In genomic region chr3:95658868-95659712, GRCm38 (mm10) we compare ENCODE assay signal across 8 mouse cellular contexts. TPM values are rescaled to one million over a fixed set of nuclear protein-coding genes. Genes with fewer than 3 reads are reported as not detected.
DNase-seq lines count a peak whose midpoint lies in the region; ATAC-seq and TF ChIP-seq lines count a peak whose summit lies in the region.

No protein-coding gene starts in this region.

- TF ChIP-seq POLR2A in CH12.LX (IDR thresholded peaks at IDR 0.05; ENCODE audit: low read depth, low read length): peak; percentile 65
- TF ChIP-seq POLR2A in lung, adult 2 months (IDR thresholded peaks at IDR 0.05; ENCODE audit: borderline replicate concordance, extremely low read depth, low read depth, low read length): peak; percentile 71

- H3K79me2 ChIP-seq in CH12.LX (replicated peaks; ENCODE audit: control insufficient read depth, extremely low read depth, insufficient read depth, poor library complexity, severe bottlenecking): peaks cover 52% of the 10 kb centered on the region

- peaks cover 28 to 43% of the 10 kb centered on the region in 2 experiments for H3K36me3 ChIP-seq in CH12.LX (replicated peaks in 1 of 2; ENCODE audit: control insufficient read depth in 1 of 2, insufficient read depth in 1 of 2, low read length in 1 of 2)
- peaks cover 32% of the 10 kb centered on the region for H3K36me3 ChIP-seq in forebrain, embryonic 12.5 days (replicated peaks)
- H3K36me3 ChIP-seq in heart, embryonic 16.5 days (ENCODE audit: control insufficient read depth, insufficient read depth): peaks cover 18% of the 10 kb centered on the region

- no peaks in the 10 kb centered on the region for H3K9me3 ChIP-seq in CH12.LX (replicated peaks; ENCODE audit: low read length)
- no peaks in the 10 kb centered on the region for H3K9me3 ChIP-seq in forebrain, embryonic 12.5 days
- no peaks in the 10 kb centered on the region for H3K9me3 ChIP-seq in heart, embryonic 16.5 days (replicated peaks; ENCODE audit: control insufficient read depth, low read length)

- no peak for TF ChIP-seq RAD21 in CH12.LX (IDR thresholded peaks at IDR 0.05; ENCODE audit: low read depth, low read length)

- DNase-seq in CH12.LX (ENCODE audit: extremely low read depth): peak; percentile 87
- peak; percentile 83 for DNase-seq in brain, adult 2 months (ENCODE audit: low read depth, low spot score)
- DNase-seq in kidney, postnatal 25 days: peak; percentile 76 to 88
- DNase-seq in lung, adult 2 months: peak; percentile 77
- peak; percentile 77 to 79 for DNase-seq in thymus, postnatal 10 days (ENCODE audit: low spot score in 2 of 2)

- H3K4me2 ChIP-seq in CH12.LX (ENCODE audit: insufficient read depth, low read depth, poor library complexity, severe bottlenecking): 0 out of 2 replicates have a peak overlapping the region, but pooled peaks have one; percentile 93
- peak overlapping the region; percentile 88 for H3K4me2 ChIP-seq in forebrain, embryonic 12.5 days
- peak overlapping the region; percentile 85 for H3K4me2 ChIP-seq in heart, embryonic 16.5 days (ENCODE audit: low read depth, low read length)

- peak overlapping the region; percentile 91 to 98 (median 91) for H3K4me3 ChIP-seq in CH12.LX (replicated peaks in 1 of 3; ENCODE audit: low read depth in 2 of 3, low read length in 2 of 3, poor library complexity in 1 of 3)
- peak overlapping the region; percentile 94 for H3K4me3 ChIP-seq in forebrain, embryonic 12.5 days (replicated peaks)
- peak overlapping the region; percentile 99 for H3K4me3 ChIP-seq in heart, embryonic 16.5 days (ENCODE audit: low read length)
- peak overlapping the region; percentile 89 for H3K4me3 ChIP-seq in lung, adult 2 months (replicated peaks; ENCODE audit: extremely low read depth, low read depth, low read length)

- H3K9ac ChIP-seq in CH12.LX (ENCODE audit: insufficient read depth, low read depth): peak overlapping the region; percentile 97
- peak overlapping the region; percentile 99 for H3K9ac ChIP-seq in forebrain, embryonic 12.5 days
- H3K9ac ChIP-seq in heart, embryonic 16.5 days (ENCODE audit: low read length): peak overlapping the region; percentile 100

- ATAC-seq in forebrain, embryonic 12.5 days (ENCODE audit: low FRiP score): peak; percentile 81
- ATAC-seq in heart, embryonic 16.5 days (replicated peaks; ENCODE audit: extremely low read depth, insufficient read depth, low FRiP score): peak; percentile 47
- peak; percentile 24; the same call in 1 of the 2 replicates for ATAC-seq in neutrophil, adult 5-6 weeks (ENCODE audit: extremely low read depth, insufficient number of reproducible peaks, low FRiP score, poor library complexity, severe bottlenecking)

- 0% methylated on average over 109 of the region's 113 CpGs for WGBS in forebrain, embryonic 12.5 days
- under 1% methylated on average over 107 of the region's 113 CpGs for WGBS in heart, embryonic 16.5 days
- under 1% methylated on average over 108 of the region's 113 CpGs for WGBS in lung, adult 2 months

- peaks cover 6 to 53% of the 10 kb centered on the region in 2 experiments; a peak in 3 of 4 replicates for H3K4me1 ChIP-seq in CH12.LX (ENCODE audit: control insufficient read depth in 1 of 2, insufficient read depth in 2 of 2)
- H3K4me1 ChIP-seq in forebrain, embryonic 12.5 days: peaks cover 46% of the 10 kb centered on the region
- H3K4me1 ChIP-seq in heart, embryonic 16.5 days (ENCODE audit: control insufficient read depth, insufficient read depth, low read length): peaks cover 31% of the 10 kb centered on the region
- peaks cover 19% of the 10 kb centered on the region for H3K4me1 ChIP-seq in lung, adult 2 months (ENCODE audit: control insufficient read depth, insufficient read depth, low read length)

- dilution Hi-C loops in CH12.LX (cut with MboI; ENCODE audit: extremely low pct_ligation_motif_present, extremely low pct_unique_long_range_greater_than_20kb, low sequenced_read_pairs): no loop called here

- TF ChIP-seq EP300 in CH12.LX (IDR thresholded peaks at IDR 0.05; ENCODE audit: low read length): no peak; the same call in 1 of the 2 replicates

- TF ChIP-seq CTCF in CH12.LX (conservative IDR thresholded peaks at IDR 0.05 in 1 of 2, IDR thresholded peaks at IDR 0.05 in 1 of 2; ENCODE audit: low read depth in 2 of 2, low read length in 2 of 2): no peak
- TF ChIP-seq CTCF in lung, adult 2 months (IDR thresholded peaks at IDR 0.05; ENCODE audit: insufficient read depth, low read length): no peak

- H3K27me3 ChIP-seq in CH12.LX (replicated peaks): no peaks in the 10 kb centered on the region
- H3K27me3 ChIP-seq in forebrain, embryonic 12.5 days: no peaks in the 10 kb centered on the region
- H3K27me3 ChIP-seq in heart, embryonic 16.5 days (ENCODE audit: control insufficient read depth, insufficient read depth, low read length): no peaks in the 10 kb centered on the region

- H3K27ac ChIP-seq in CH12.LX (ENCODE audit: insufficient read depth, low read depth): peak overlapping the region; percentile 84
- peak overlapping the region; percentile 98 for H3K27ac ChIP-seq in forebrain, embryonic 12.5 days
- H3K27ac ChIP-seq in heart, embryonic 16.5 days (ENCODE audit: low read length): peak overlapping the region; percentile 99

- in situ Hi-C loops in CH12.LX (cut with MboI; ENCODE audit: low pct_ligation_motif_present, low pct_unique_long_range_greater_than_20kb, low sequenced_read_pairs): loop anchor here (10.0 kb wide), 1 partner anchor 566 kb away; the partner anchor contains the start of genes Hist2h2ac and Hist2h2be

TF ChIP-seq in CH12.LX, 34 proteins besides CTCF, POLR2A, EP300 and RAD21:
- TF ChIP-seq SIN3A (IDR thresholded peaks at IDR 0.05; ENCODE audit: low read length) (peak; percentile 3; the same call in 1 of the 2 replicates), E2F4 (IDR thresholded peaks at IDR 0.05; ENCODE audit: insufficient replicate concordance, low read depth, low read length) (no peak), JUN (IDR thresholded peaks at IDR 0.05; ENCODE audit: insufficient read depth, low read depth, low read length) (peak; percentile 63), ZNF384 (IDR thresholded peaks at IDR 0.05; ENCODE audit: low read depth, low read length) (no peak), ETS1 (conservative IDR thresholded peaks at IDR 0.05; ENCODE audit: low read depth, low read length) (peak; percentile 67), CHD1 (IDR thresholded peaks at IDR 0.05; ENCODE audit: low read depth, low read length) (no peak), ZMIZ1 (IDR thresholded peaks at IDR 0.05; ENCODE audit: low read depth, low read length) (no peak; the same call in 1 of the 2 replicates), GABPA (IDR thresholded peaks at IDR 0.05; ENCODE audit: insufficient replicate concordance, low read depth, low read length) (no peak), PAX5 (IDR thresholded peaks at IDR 0.05; ENCODE audit: low read length) (no peak), MAX (IDR thresholded peaks at IDR 0.05; ENCODE audit: low read length) (no peak), USF2 (conservative IDR thresholded peaks at IDR 0.05; ENCODE audit: low read depth, low read length) (no peak), BHLHE40 (IDR thresholded peaks at IDR 0.05; ENCODE audit: low read depth, low read length) (no peak), MXI1 (IDR thresholded peaks at IDR 0.05; ENCODE audit: low read depth, low read length) (peak; percentile 39; the same call in 1 of the 2 replicates), NELFE (IDR thresholded peaks at IDR 0.05; ENCODE audit: low read depth, low read length) (no peak), RCOR1 (conservative IDR thresholded peaks at IDR 0.05; ENCODE audit: low read depth, low read length) (no peak), JUND (conservative IDR thresholded peaks at IDR 0.05; ENCODE audit: low read depth, low read length) (no peak; the same call in 1 of the 2 replicates), TCF12 (IDR thresholded peaks at IDR 0.05; ENCODE audit: low read depth, low read length) (peak; percentile 72), UBTF (IDR thresholded peaks at IDR 0.05; ENCODE audit: low read depth, low read length) (peak; percentile 67), MYC (IDR thresholded peaks at IDR 0.05; ENCODE audit: low read depth, low read length) (peak; percentile 23; the same call in 1 of the 2 replicates), ELF1 (IDR thresholded peaks at IDR 0.05; ENCODE audit: low read depth, low read length) (no peak), MAZ (IDR thresholded peaks at IDR 0.05; ENCODE audit: low read depth, low read length) (no peak), USF1 (IDR thresholded peaks at IDR 0.05; ENCODE audit: low read depth, low read length) (no peak), TBP (conservative IDR thresholded peaks at IDR 0.05; ENCODE audit: low read depth, low read length) (0 out of 2 replicates have a peak, but pooled peaks have one; percentile 39), CHD2 (IDR thresholded peaks at IDR 0.05; ENCODE audit: low read length) (no peak), SMC3 (IDR thresholded peaks at IDR 0.05; ENCODE audit: low read depth, low read length) (no peak)

RNA-seq across cellular contexts. Expression of gene Mcl1, which starts 0.5 kb away (rescaled TPM):
- 95.9 and 114 TPM in 2 replicates for total RNA-seq in CH12.LX (2012; rRNA removed)
- total RNA-seq in CH12.LX (2014; rRNA removed): 223 and 225 TPM in 2 replicates
- polyA plus RNA-seq in CH12.LX (2012; ENCODE audit: insufficient read length, low read depth): 188 and 197 TPM in 2 replicates
- polyA plus RNA-seq in forebrain, embryonic 12.5 days (2016; fragmentation: Nextera tagmentation; extraction: Ambion mirVana): 69.3 and 74.0 TPM in 2 replicates
- 31.9 and 38.3 TPM in 2 replicates for polyA plus RNA-seq in heart, embryonic 16.5 days (2015; fragmentation: Nextera tagmentation; extraction: Ambion mirVana)
- 89.2 and 178 TPM in 2 replicates for polyA plus RNA-seq in lung, adult 2 months (2012; rRNA removed)
- 1,463 and 1,559 TPM in 2 replicates for total RNA-seq in neutrophil, adult 5-6 weeks (2017)

RNA-seq across cellular contexts. Expression of gene Adamtsl4, which starts 28.6 kb away (rescaled TPM):
- total RNA-seq in CH12.LX (2012; rRNA removed) (0.85 and 1.1 TPM in 2 replicates), CH12.LX (2014; rRNA removed) (not detected in 2 replicates)
- 0.10 TPM in 1 of 2 replicates, not detected in the other for polyA plus RNA-seq in CH12.LX (2012; ENCODE audit: insufficient read length, low read depth)
- polyA plus RNA-seq in forebrain, embryonic 12.5 days (2016; fragmentation: Nextera tagmentation; extraction: Ambion mirVana): 0.65 and 1.1 TPM in 2 replicates
- polyA plus RNA-seq in heart, embryonic 16.5 days (2015; fragmentation: Nextera tagmentation; extraction: Ambion mirVana): 8.5 and 13.7 TPM in 2 replicates
- 51.3 and 52.3 TPM in 2 replicates for polyA plus RNA-seq in lung, adult 2 months (2012; rRNA removed)
- total RNA-seq in neutrophil, adult 5-6 weeks (2017): 0.47 and 0.74 TPM in 2 replicates

RNA-seq across cellular contexts. Expression of gene Ensa, which starts 34.3 kb away (rescaled TPM):
- 51.5 and 53.9 TPM in 2 replicates for total RNA-seq in CH12.LX (2012; rRNA removed)
- total RNA-seq in CH12.LX (2014; rRNA removed): 57.8 and 60.8 TPM in 2 replicates
- polyA plus RNA-seq in CH12.LX (2012; ENCODE audit: insufficient read length, low read depth): 58.4 and 62.6 TPM in 2 replicates
- polyA plus RNA-seq in forebrain, embryonic 12.5 days (2016; fragmentation: Nextera tagmentation; extraction: Ambion mirVana): 102 and 104 TPM in 2 replicates
- 51.1 and 53.0 TPM in 2 replicates for polyA plus RNA-seq in heart, embryonic 16.5 days (2015; fragmentation: Nextera tagmentation; extraction: Ambion mirVana)
- polyA plus RNA-seq in lung, adult 2 months (2012; rRNA removed): 9.3 and 15.7 TPM in 2 replicates
- 148 and 157 TPM in 2 replicates for total RNA-seq in neutrophil, adult 5-6 weeks (2017)

Comparison
In these comparisons a context has a peak if more than half of its experiments do, and no peak if none do; other contexts are left out.
1. Peak in every context shown above with its lines: DNase-seq, ATAC-seq, H3K4me3 ChIP-seq and H3K27ac ChIP-seq.
2. ATAC-seq: peak in every context shown above with its lines; median percentile 81 in forebrain, embryonic 12.5 days; 47 in heart, embryonic 16.5 days; 24 in neutrophil, adult 5-6 weeks.